Mouse (Mus musculus): ENCODE data around the gene Ankrd28. TPM values are rescaled to one million over a fixed set of nuclear protein-coding genes. Genes with fewer than 3 reads are reported as not detected.
"Not testable (repeated sequence)": the region's sequence is repeated elsewhere in the genome, so short reads cannot be mapped to it uniquely, and the experiment has no call there.

Ankrd28 gene
- polyA plus RNA-seq (2015; fragmentation: Nextera tagmentation; extraction: Ambion mirVana) = 9.4 and 10.1 TPM in 2 replicates

GRCm38 (mm10) chr14:31830571-31831369, at the start of gene Ankrd28:
Gene Ankrd28 (minus strand): TSS chr14:31830651.
- ATAC-seq = peak; percentile 98
- Histone ChIP-seq H3K9me3 (replicated peaks; ENCODE audit: control insufficient read depth, low read length, poor library complexity, severe bottlenecking) (no peaks in the 10 kb centered on the region), H3K4me3 (ENCODE audit: low read depth, low read length) (peak within 1 kb of the TSS; percentile 90), H3K4me1 (ENCODE audit: control insufficient read depth, insufficient read depth, low read length) (peaks cover 14% of the 10 kb centered on the region), H3K9ac (ENCODE audit: low read depth, low read length) (peak within 1 kb of the TSS; percentile 86), H3K27ac (ENCODE audit: low read length) (peak within 1 kb of the TSS; percentile 92), H3K27me3 (ENCODE audit: control insufficient read depth, insufficient read depth, low read depth, low read length) (no peaks in the 10 kb centered on the region), H3K36me3 (ENCODE audit: control insufficient read depth, insufficient read depth, low read length) (no peaks in the 10 kb centered on the region), H3K4me2 (ENCODE audit: low read length) (peak within 1 kb of the TSS; percentile 79)
- WGBS = under 1% methylated on average over 66 of the region's 81 CpGs

GRCm38 (mm10) chr14:31879456-31879855, 49.0 kb upstream of the Ankrd28 start:
- H3K4me1 ChIP-seq (ENCODE audit: control insufficient read depth, insufficient read depth, low read length) = no peaks in the 10 kb centered on the region
- H3K27ac ChIP-seq (ENCODE audit: low read length) = no peak overlapping the region
- no peaks in the 10 kb centered on the region for H3K9me3 ChIP-seq (replicated peaks; ENCODE audit: control insufficient read depth, low read length, poor library complexity, severe bottlenecking)
- no peaks in the 10 kb centered on the region for H3K36me3 ChIP-seq (ENCODE audit: control insufficient read depth, insufficient read depth, low read length)
- no peaks in the 10 kb centered on the region for H3K27me3 ChIP-seq (ENCODE audit: control insufficient read depth, insufficient read depth, low read depth, low read length)
- H3K4me2 ChIP-seq (ENCODE audit: low read length) = no peak overlapping the region
- ATAC-seq = no peak
- 80% methylated on average over 6 of the region's 6 CpGs for WGBS
- H3K9ac ChIP-seq (ENCODE audit: low read depth, low read length) = no peak overlapping the region
- no peak overlapping the region for H3K4me3 ChIP-seq (ENCODE audit: low read depth, low read length)

- no peak overlapping the region for H3K4me3 ChIP-seq (ENCODE audit: low read depth, low read length)
- H3K36me3 ChIP-seq (ENCODE audit: control insufficient read depth, insufficient read depth, low read length) = no peaks in the 10 kb centered on the region
- no peak overlapping the region for H3K4me2 ChIP-seq (ENCODE audit: low read length)
- WGBS = 87% methylated on average over 5 of the region's 5 CpGs
- no peak for ATAC-seq
- no peaks in the 10 kb centered on the region for H3K27me3 ChIP-seq (ENCODE audit: control insufficient read depth, insufficient read depth, low read depth, low read length)
- H3K4me1 ChIP-seq (ENCODE audit: control insufficient read depth, insufficient read depth, low read length) = no peaks in the 10 kb centered on the region
- no peak overlapping the region for H3K27ac ChIP-seq (ENCODE audit: low read length)
- H3K9me3 ChIP-seq (replicated peaks; ENCODE audit: control insufficient read depth, low read length, poor library complexity, severe bottlenecking) = peaks cover 2% of the 10 kb centered on the region; the same call in 1 of the 2 replicates
- H3K9ac ChIP-seq (ENCODE audit: low read depth, low read length) = no peak overlapping the region
These were observed 41.7 kb upstream of the Ankrd28 start for GRCm38 (mm10) chr14:31872130-31872529.

GRCm38 (mm10) chr14:31870436-31870835, 40.0 kb upstream of the Ankrd28 start:
- 87% methylated on average over 5 of the region's 5 CpGs for WGBS
- H3K4me3 ChIP-seq (ENCODE audit: low read depth, low read length) = no peak overlapping the region
- H3K4me1 ChIP-seq (ENCODE audit: control insufficient read depth, insufficient read depth, low read length) = no peaks in the 10 kb centered on the region
- H3K27me3 ChIP-seq (ENCODE audit: control insufficient read depth, insufficient read depth, low read depth, low read length) = no peaks in the 10 kb centered on the region
- H3K4me2 ChIP-seq (ENCODE audit: low read length) = no peak overlapping the region
- no peak overlapping the region for H3K27ac ChIP-seq (ENCODE audit: low read length)
- no peak for ATAC-seq
- peaks cover 3% of the 10 kb centered on the region; the same call in 1 of the 2 replicates for H3K9me3 ChIP-seq (replicated peaks; ENCODE audit: control insufficient read depth, low read length, poor library complexity, severe bottlenecking)
- no peak overlapping the region for H3K9ac ChIP-seq (ENCODE audit: low read depth, low read length)
- no peaks in the 10 kb centered on the region for H3K36me3 ChIP-seq (ENCODE audit: control insufficient read depth, insufficient read depth, low read length)

- H3K4me1 ChIP-seq (ENCODE audit: control insufficient read depth, insufficient read depth, low read length) = no peaks in the 10 kb centered on the region
- H3K27me3 ChIP-seq (ENCODE audit: control insufficient read depth, insufficient read depth, low read depth, low read length) = no peaks in the 10 kb centered on the region
- H3K9ac ChIP-seq (ENCODE audit: low read depth, low read length) = no peak overlapping the region
- H3K27ac ChIP-seq (ENCODE audit: low read length) = no peak overlapping the region
- no peak overlapping the region for H3K4me3 ChIP-seq (ENCODE audit: low read depth, low read length)
- peaks cover 3% of the 10 kb centered on the region; the same call in 1 of the 2 replicates for H3K9me3 ChIP-seq (replicated peaks; ENCODE audit: control insufficient read depth, low read length, poor library complexity, severe bottlenecking)
- no peaks in the 10 kb centered on the region for H3K36me3 ChIP-seq (ENCODE audit: control insufficient read depth, insufficient read depth, low read length)
- no peak overlapping the region for H3K4me2 ChIP-seq (ENCODE audit: low read length)
- 81% methylated on average over 1 of the region's 1 CpGs for WGBS
- no peak for ATAC-seq
These were observed 38.1 kb upstream of the Ankrd28 start for GRCm38 (mm10) chr14:31868591-31868990.

- WGBS = 96% methylated on average over 10 of the region's 10 CpGs
- H3K9ac ChIP-seq (ENCODE audit: low read depth, low read length); ATAC-seq; H3K4me1 ChIP-seq (ENCODE audit: control insufficient read depth, insufficient read depth, low read length); H3K4me2 ChIP-seq (ENCODE audit: low read length); H3K27me3 ChIP-seq (ENCODE audit: control insufficient read depth, insufficient read depth, low read depth, low read length); H3K9me3 ChIP-seq (replicated peaks; ENCODE audit: control insufficient read depth, low read length, poor library complexity, severe bottlenecking); H3K4me3 ChIP-seq (ENCODE audit: low read depth, low read length); H3K36me3 ChIP-seq (ENCODE audit: control insufficient read depth, insufficient read depth, low read length); H3K27ac ChIP-seq (ENCODE audit: low read length): not testable (repeated sequence)
These were observed 35.9 kb upstream of the Ankrd28 start for GRCm38 (mm10) chr14:31866366-31866765.

GRCm38 (mm10) chr14:31858679-31859078, 28.2 kb upstream of the Ankrd28 start:
- WGBS = 97% methylated on average over 2 of the region's 2 CpGs
- peaks cover 4% of the 10 kb centered on the region; the same call in 1 of the 2 replicates for H3K4me1 ChIP-seq (ENCODE audit: control insufficient read depth, insufficient read depth, low read length)
- no peak overlapping the region for H3K9ac ChIP-seq (ENCODE audit: low read depth, low read length)
- no peak for ATAC-seq
- no peaks in the 10 kb centered on the region for H3K27me3 ChIP-seq (ENCODE audit: control insufficient read depth, insufficient read depth, low read depth, low read length)
- no peaks in the 10 kb centered on the region; the same call in 1 of the 2 replicates for H3K9me3 ChIP-seq (replicated peaks; ENCODE audit: control insufficient read depth, low read length, poor library complexity, severe bottlenecking)
- no peak overlapping the region for H3K27ac ChIP-seq (ENCODE audit: low read length)
- no peak overlapping the region for H3K4me3 ChIP-seq (ENCODE audit: low read depth, low read length)
- no peaks in the 10 kb centered on the region for H3K36me3 ChIP-seq (ENCODE audit: control insufficient read depth, insufficient read depth, low read length)
- no peak overlapping the region for H3K4me2 ChIP-seq (ENCODE audit: low read length)

GRCm38 (mm10) chr14:31857096-31857975, 26.9 kb upstream of the Ankrd28 start:
- Histone ChIP-seq H3K9me3 (replicated peaks; ENCODE audit: control insufficient read depth, low read length, poor library complexity, severe bottlenecking) (no peaks in the 10 kb centered on the region; the same call in 1 of the 2 replicates), H3K4me2 (ENCODE audit: low read length) (no peak overlapping the region), H3K4me3 (ENCODE audit: low read depth, low read length) (no peak overlapping the region), H3K27me3 (ENCODE audit: control insufficient read depth, insufficient read depth, low read depth, low read length) (no peaks in the 10 kb centered on the region), H3K36me3 (ENCODE audit: control insufficient read depth, insufficient read depth, low read length) (no peaks in the 10 kb centered on the region), H3K4me1 (ENCODE audit: control insufficient read depth, insufficient read depth, low read length) (peaks cover 4% of the 10 kb centered on the region; the same call in 1 of the 2 replicates), H3K9ac (ENCODE audit: low read depth, low read length) (no peak overlapping the region), H3K27ac (ENCODE audit: low read length) (no peak overlapping the region)
- WGBS = 80% methylated on average over 11 of the region's 11 CpGs
- no peak for ATAC-seq
